Mouse (Mus musculus): ENCODE measurements around the gene Oard1. TPM values are rescaled to one million over a fixed set of nuclear protein-coding genes. Genes with fewer than 3 reads are reported as not detected.

Oard1 gene
- polyA plus RNA-seq, 1 experiment, result 76.1 TPM

DNA sequence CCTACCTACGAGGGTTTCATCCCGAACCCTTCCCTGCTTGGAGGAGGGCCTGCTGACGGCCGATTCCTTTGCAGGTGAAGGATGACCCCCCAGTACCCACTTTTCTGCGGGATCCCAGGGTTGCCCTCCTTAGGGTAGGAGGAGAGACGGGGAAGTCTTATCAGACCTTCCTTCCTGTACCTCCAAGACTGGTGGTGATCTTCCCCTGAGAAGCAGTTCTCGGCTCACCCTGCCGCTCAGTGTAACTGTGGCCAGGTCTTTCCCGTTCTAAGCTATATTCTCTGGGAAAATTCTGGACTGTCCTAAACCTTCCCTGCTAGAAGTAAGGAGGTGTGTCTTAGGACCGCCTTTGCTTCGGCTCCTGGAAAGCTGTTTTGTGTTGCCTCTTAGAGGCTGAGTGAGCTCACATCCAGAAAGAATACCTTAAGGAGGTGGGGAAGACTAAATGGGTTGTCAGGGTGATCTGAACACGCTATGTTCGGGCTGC lies 528 bp downstream of the Oard1 start:
- Histone ChIP-seq H3K9ac (ENCODE audit: low read depth, poor library complexity, severe bottlenecking) (peak overlapping the region; percentile 90), H3K9me3 (replicated peaks; ENCODE audit: control insufficient read depth, insufficient read depth, low read length, poor library complexity, severe bottlenecking) (no peaks in the 10 kb centered on the region), H3K4me1 (ENCODE audit: control insufficient read depth, insufficient read depth, low read length) (peaks cover 2% of the 10 kb centered on the region), H3K4me3 (ENCODE audit: low read depth, low read length) (peak overlapping the region; percentile 82), H3K36me3 (ENCODE audit: control insufficient read depth, insufficient read depth, low read length, poor library complexity, severe bottlenecking) (peaks cover 31% of the 10 kb centered on the region), H3K27me3 (ENCODE audit: control insufficient read depth, insufficient read depth, low read length, poor library complexity, severe bottlenecking) (no peaks in the 10 kb centered on the region), H3K27ac (ENCODE audit: insufficient read depth, low read length) (peak overlapping the region; percentile 94)
- TF ChIP-seq EP300 (IDR thresholded peaks at IDR 0.05; ENCODE audit: insufficient read depth, low read depth, low read length) (no peak), CTCF (IDR thresholded peaks at IDR 0.05; ENCODE audit: low read depth, low read length) (no peak), POLR2A (IDR thresholded peaks at IDR 0.05; ENCODE audit: insufficient read depth, low read length) (no peak)

GRCm38 (mm10) chr17:48411241-48411640 lies 1.4 kb downstream of the Oard1 start:
- Histone ChIP-seq H3K9me3 (replicated peaks; ENCODE audit: control insufficient read depth, insufficient read depth, low read length, poor library complexity, severe bottlenecking) (no peaks in the 10 kb centered on the region), H3K9ac (ENCODE audit: low read depth, poor library complexity, severe bottlenecking) (peak overlapping the region; percentile 90), H3K4me1 (ENCODE audit: control insufficient read depth, insufficient read depth, low read length) (peaks cover 2% of the 10 kb centered on the region), H3K27me3 (ENCODE audit: control insufficient read depth, insufficient read depth, low read length, poor library complexity, severe bottlenecking) (no peaks in the 10 kb centered on the region), H3K36me3 (ENCODE audit: control insufficient read depth, insufficient read depth, low read length, poor library complexity, severe bottlenecking) (peaks cover 38% of the 10 kb centered on the region), H3K4me3 (ENCODE audit: low read depth, low read length) (no peak overlapping the region), H3K27ac (ENCODE audit: insufficient read depth, low read length) (no peak overlapping the region)
- no peak for TF ChIP-seq EP300 (IDR thresholded peaks at IDR 0.05; ENCODE audit: insufficient read depth, low read depth, low read length)
- TF ChIP-seq CTCF (IDR thresholded peaks at IDR 0.05; ENCODE audit: low read depth, low read length), result no peak
- TF ChIP-seq POLR2A (IDR thresholded peaks at IDR 0.05; ENCODE audit: insufficient read depth, low read length), result no peak

DNA sequence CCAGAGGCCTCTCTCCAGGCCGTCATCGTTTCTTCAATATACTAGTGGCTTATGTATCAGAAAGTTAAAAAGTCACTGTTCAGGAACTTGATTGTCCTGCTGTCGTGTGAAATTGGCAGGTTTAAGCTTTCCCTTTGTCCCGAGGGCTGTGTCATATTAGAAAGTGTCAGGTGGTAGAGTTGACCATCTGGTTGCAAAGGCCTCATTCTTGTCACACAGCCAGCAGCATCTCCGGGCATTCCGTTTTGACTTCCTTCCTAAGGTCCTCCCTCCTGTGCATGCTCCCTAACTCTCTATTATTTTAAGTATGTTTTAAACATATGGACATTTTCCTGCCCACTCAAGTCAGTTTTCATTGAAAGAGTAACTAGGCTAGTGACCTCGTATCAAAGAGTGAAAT lies 6.2 kb downstream of the Oard1 start:
- H3K27ac ChIP-seq (ENCODE audit: insufficient read depth, low read length), result no peak overlapping the region
- no peak overlapping the region for H3K4me3 ChIP-seq (ENCODE audit: low read depth, low read length)
- no peaks in the 10 kb centered on the region for H3K9me3 ChIP-seq (replicated peaks; ENCODE audit: control insufficient read depth, insufficient read depth, low read length, poor library complexity, severe bottlenecking)
- no peaks in the 10 kb centered on the region for H3K4me1 ChIP-seq (ENCODE audit: control insufficient read depth, insufficient read depth, low read length)
- H3K27me3 ChIP-seq (ENCODE audit: control insufficient read depth, insufficient read depth, low read length, poor library complexity, severe bottlenecking), result no peaks in the 10 kb centered on the region
- H3K36me3 ChIP-seq (ENCODE audit: control insufficient read depth, insufficient read depth, low read length, poor library complexity, severe bottlenecking), result peaks cover 55% of the 10 kb centered on the region
- H3K9ac ChIP-seq (ENCODE audit: low read depth, poor library complexity, severe bottlenecking), result no peak overlapping the region
- no peak for TF ChIP-seq CTCF (IDR thresholded peaks at IDR 0.05; ENCODE audit: low read depth, low read length)
- TF ChIP-seq EP300 (IDR thresholded peaks at IDR 0.05; ENCODE audit: insufficient read depth, low read depth, low read length), result no peak
- no peak for TF ChIP-seq POLR2A (IDR thresholded peaks at IDR 0.05; ENCODE audit: insufficient read depth, low read length)

GRCm38 (mm10) chr17:48416425-48417195 lies 6.8 kb downstream of the Oard1 start:
- Histone ChIP-seq H3K9ac (ENCODE audit: low read depth, poor library complexity, severe bottlenecking) (no peak overlapping the region), H3K9me3 (replicated peaks; ENCODE audit: control insufficient read depth, insufficient read depth, low read length, poor library complexity, severe bottlenecking) (no peaks in the 10 kb centered on the region), H3K4me1 (ENCODE audit: control insufficient read depth, insufficient read depth, low read length) (no peaks in the 10 kb centered on the region), H3K4me3 (ENCODE audit: low read depth, low read length) (no peak overlapping the region), H3K27me3 (ENCODE audit: control insufficient read depth, insufficient read depth, low read length, poor library complexity, severe bottlenecking) (no peaks in the 10 kb centered on the region), H3K36me3 (ENCODE audit: control insufficient read depth, insufficient read depth, low read length, poor library complexity, severe bottlenecking) (peaks cover 55% of the 10 kb centered on the region), H3K27ac (ENCODE audit: insufficient read depth, low read length) (no peak overlapping the region)
- TF ChIP-seq CTCF (IDR thresholded peaks at IDR 0.05; ENCODE audit: low read depth, low read length) (peak; percentile 39), POLR2A (IDR thresholded peaks at IDR 0.05; ENCODE audit: insufficient read depth, low read length) (no peak), EP300 (IDR thresholded peaks at IDR 0.05; ENCODE audit: insufficient read depth, low read depth, low read length) (no peak)

- TF ChIP-seq CTCF (IDR thresholded peaks at IDR 0.05; ENCODE audit: low read depth, low read length), result no peak
- TF ChIP-seq EP300 (IDR thresholded peaks at IDR 0.05; ENCODE audit: insufficient read depth, low read depth, low read length), result no peak
- TF ChIP-seq POLR2A (IDR thresholded peaks at IDR 0.05; ENCODE audit: insufficient read depth, low read length), result no peak
- Histone ChIP-seq H3K4me1 (ENCODE audit: control insufficient read depth, insufficient read depth, low read length) (no peaks in the 10 kb centered on the region), H3K36me3 (ENCODE audit: control insufficient read depth, insufficient read depth, low read length, poor library complexity, severe bottlenecking) (peaks cover 46% of the 10 kb centered on the region), H3K9ac (ENCODE audit: low read depth, poor library complexity, severe bottlenecking) (no peak overlapping the region), H3K27ac (ENCODE audit: insufficient read depth, low read length) (peak overlapping the region; percentile 40; the same call in 1 of the 2 replicates), H3K27me3 (ENCODE audit: control insufficient read depth, insufficient read depth, low read length, poor library complexity, severe bottlenecking) (no peaks in the 10 kb centered on the region), H3K9me3 (replicated peaks; ENCODE audit: control insufficient read depth, insufficient read depth, low read length, poor library complexity, severe bottlenecking) (no peaks in the 10 kb centered on the region), H3K4me3 (ENCODE audit: low read depth, low read length) (no peak overlapping the region)
Measured at GRCm38 (mm10) chr17:48417521-48417920, 7.7 kb downstream of the Oard1 start.

DNA sequence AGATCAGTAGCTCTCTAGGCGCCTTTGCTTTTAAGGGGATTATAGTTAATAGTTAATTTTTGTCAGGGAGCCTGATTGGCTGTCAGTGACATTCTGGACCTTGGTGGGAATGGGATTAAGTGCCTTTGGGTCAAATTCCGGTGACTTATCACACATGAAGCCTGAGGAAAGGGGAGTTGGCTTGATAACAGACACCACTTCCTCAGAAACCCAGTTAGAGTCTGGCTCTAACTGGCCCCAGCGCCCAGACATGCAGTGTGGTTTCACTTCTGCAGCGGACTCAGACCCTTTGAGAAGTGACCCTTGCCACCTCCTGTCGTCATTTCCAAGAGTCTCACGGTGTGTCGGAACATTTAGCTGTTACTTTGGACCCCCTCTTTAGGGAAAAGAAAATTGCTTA lies 8.4 kb downstream of the Oard1 start:
- TF ChIP-seq CTCF (IDR thresholded peaks at IDR 0.05; ENCODE audit: low read depth, low read length), result no peak
- Histone ChIP-seq H3K36me3 (ENCODE audit: control insufficient read depth, insufficient read depth, low read length, poor library complexity, severe bottlenecking) (peaks cover 42% of the 10 kb centered on the region), H3K4me1 (ENCODE audit: control insufficient read depth, insufficient read depth, low read length) (no peaks in the 10 kb centered on the region), H3K27me3 (ENCODE audit: control insufficient read depth, insufficient read depth, low read length, poor library complexity, severe bottlenecking) (no peaks in the 10 kb centered on the region), H3K4me3 (ENCODE audit: low read depth, low read length) (no peak overlapping the region), H3K9me3 (replicated peaks; ENCODE audit: control insufficient read depth, insufficient read depth, low read length, poor library complexity, severe bottlenecking) (no peaks in the 10 kb centered on the region), H3K27ac (ENCODE audit: insufficient read depth, low read length) (no peak overlapping the region), H3K9ac (ENCODE audit: low read depth, poor library complexity, severe bottlenecking) (no peak overlapping the region)
